Mouse (Mus musculus) forebrain, embryonic 16.5 days (tissue): ENCODE results near the gene Snf8. TPM values are rescaled to one million over a fixed set of nuclear protein-coding genes. Genes with fewer than 3 reads are reported as not detected.

Experiments
- ATAC-seq: fragments of 200-750 bp; cut with Nextera tagmentation; 2 replicates; pipeline ENCODE4 v1.8.0; 2017; ENCODE audit warnings: mild to moderate bottlenecking, moderate library complexity
- H3K27ac ChIP-seq: fragments of 300-500 bp; sonication (generic); 2 replicates; pipeline ENCODE4 v1.5.1; 2014; ENCODE audit warnings: low read length, control low read depth
- H3K27me3 ChIP-seq: fragments of 300-500 bp; sonication (generic); replicated peaks from 2 replicates; pipeline ENCODE4 v1.6.1; 2014; ENCODE audit warnings: low read length; ENCODE audit not compliant: control insufficient read depth, insufficient read depth
- H3K36me3 ChIP-seq: fragments of 300-500 bp; sonication (generic); 2 replicates; pipeline ENCODE4 v1.6.1; 2014; ENCODE audit not compliant: control insufficient read depth, insufficient read depth
- H3K4me1 ChIP-seq: fragments of 300-500 bp; sonication (generic); replicated peaks from 2 replicates; pipeline ENCODE4 v1.6.1; 2014; ENCODE audit warnings: low read length; ENCODE audit not compliant: control insufficient read depth, insufficient read depth
- H3K4me2 ChIP-seq: fragments of 300-500 bp; sonication (generic); 2 replicates; pipeline ENCODE4 v1.6.1; 2014; ENCODE audit warnings: mild to moderate bottlenecking, low read length, control low read depth
- H3K4me3 ChIP-seq: fragments of 300-500 bp; sonication (generic); replicated peaks from 2 replicates; pipeline ENCODE4 v1.5.1; 2014; ENCODE audit warnings: mild to moderate bottlenecking, low read length, control low read depth
- H3K9ac ChIP-seq: fragments of 300-500 bp; sonication (generic); replicated peaks from 2 replicates; pipeline ENCODE4 v1.6.1; 2014; ENCODE audit warnings: low read depth, low read length, control low read depth
- H3K9me3 ChIP-seq: fragments of 300-500 bp; sonication (generic); 2 replicates; pipeline ENCODE4 v1.6.1; 2016; ENCODE audit warnings: low read length; ENCODE audit not compliant: control insufficient read depth
- WGBS: fragments of 180-500 bp; shearing (Covaris S2); extraction: QIAGEN DNeasy Blood & Tissue Kit; methylation state at CpG from one replicate; pipeline ENCODE4 v1.1.7; 2014; 5-methylcytosine and 5-hydroxymethylcytosine counted together
- polyA plus RNA-seq: library from polyadenylated mRNA; unstranded; fragments of >200 nt; fragmentation: Nextera tagmentation; extraction: Ambion mirVana; gene quantifications from 2 replicates; pipeline ENCODE4 v1.2.1, GENCODE M21; 2015

The Snf8 gene
- polyA plus RNA-seq, 1 experiment from 2014 or later: 129 TPM

DNA sequence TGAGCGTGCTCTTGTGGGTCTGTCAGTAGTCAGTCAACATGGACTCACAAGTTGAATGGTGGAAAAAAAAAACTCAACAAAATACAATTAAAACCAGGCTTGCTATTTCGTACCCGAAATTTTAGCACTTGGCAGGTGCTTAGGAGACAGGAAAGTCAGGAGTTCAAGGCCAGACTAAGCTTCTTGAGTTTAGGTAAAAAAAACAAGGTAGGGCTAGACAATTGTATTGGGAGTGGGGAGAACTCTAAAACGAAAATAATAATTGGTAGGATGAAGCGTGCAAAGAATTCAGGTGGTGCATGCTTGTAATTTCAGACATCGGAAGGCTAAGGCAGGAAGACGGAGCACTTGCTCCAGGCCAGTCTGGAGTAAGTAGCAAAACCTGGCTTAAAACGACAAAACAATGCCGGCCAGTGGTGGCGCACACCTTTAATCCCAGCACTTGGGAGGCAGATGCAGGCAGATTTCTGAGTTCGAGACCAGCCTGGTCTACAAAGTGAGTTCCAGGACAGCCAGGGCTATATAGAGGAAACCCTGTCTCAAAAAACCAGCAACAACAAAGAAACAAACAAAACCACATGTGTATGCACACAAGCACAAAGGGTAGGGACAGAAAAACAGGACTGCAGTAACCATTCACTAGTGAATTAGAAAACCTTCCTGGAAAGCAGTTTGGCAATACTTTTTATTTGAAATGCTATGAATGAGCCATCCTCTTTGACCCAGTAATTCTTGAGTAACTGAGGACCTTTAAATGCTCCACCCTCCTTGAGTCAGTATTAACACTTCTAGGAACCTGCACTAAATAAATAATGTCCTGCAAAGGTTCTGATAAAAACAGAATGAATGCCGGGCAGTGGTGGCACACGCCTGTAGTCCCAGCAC is 41.8 kb downstream of the Snf8 start:
- 0 out of 2 replicates have a peak, but pooled peaks cover 3% of the 10 kb centered on the region for H3K36me3 ChIP-seq
- ATAC-seq: no peak
- H3K4me1 ChIP-seq: peaks cover 17% of the 10 kb centered on the region
- 68% methylated on average over 13 of the region's 13 CpGs for WGBS
- H3K9me3 ChIP-seq: no peaks in the 10 kb centered on the region
- peak overlapping the region; percentile 50 for H3K9ac ChIP-seq
- H3K27ac ChIP-seq: peak overlapping the region; percentile 85
- H3K4me3 ChIP-seq: peak overlapping the region; percentile 43
- H3K27me3 ChIP-seq: no peaks in the 10 kb centered on the region
- peak overlapping the region; percentile 67 for H3K4me2 ChIP-seq

DNA sequence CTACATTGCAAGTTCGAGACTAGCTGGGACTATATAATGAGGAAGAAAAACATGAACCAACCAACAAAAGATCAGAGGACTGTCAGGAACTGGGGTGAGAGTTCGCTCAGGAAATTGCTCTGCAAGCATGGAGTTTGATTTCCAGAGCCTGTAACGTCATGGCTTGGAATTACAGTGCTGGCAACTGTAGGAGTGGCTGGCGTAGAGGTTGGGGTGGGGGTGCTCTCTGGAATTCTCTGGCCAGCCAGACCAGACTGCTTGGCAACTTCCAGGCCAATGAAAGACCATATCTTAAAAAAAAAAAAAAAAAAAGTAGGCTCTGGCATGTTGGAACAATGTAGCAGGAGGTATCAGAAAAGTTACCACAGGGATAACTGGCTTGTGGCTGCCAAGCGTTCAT is 46.1 kb downstream of the Snf8 start:
- H3K27me3 ChIP-seq: no peaks in the 10 kb centered on the region
- H3K27ac ChIP-seq: no peak overlapping the region
- ATAC-seq: no peak
- no peaks in the 10 kb centered on the region for H3K36me3 ChIP-seq
- 81% methylated on average over 5 of the region's 5 CpGs for WGBS
- H3K4me3 ChIP-seq: no peak overlapping the region
- H3K9me3 ChIP-seq: no peaks in the 10 kb centered on the region
- H3K4me1 ChIP-seq: peaks cover 4% of the 10 kb centered on the region; the same call in 1 of the 2 replicates
- no peak overlapping the region for H3K4me2 ChIP-seq
- H3K9ac ChIP-seq: no peak overlapping the region

DNA sequence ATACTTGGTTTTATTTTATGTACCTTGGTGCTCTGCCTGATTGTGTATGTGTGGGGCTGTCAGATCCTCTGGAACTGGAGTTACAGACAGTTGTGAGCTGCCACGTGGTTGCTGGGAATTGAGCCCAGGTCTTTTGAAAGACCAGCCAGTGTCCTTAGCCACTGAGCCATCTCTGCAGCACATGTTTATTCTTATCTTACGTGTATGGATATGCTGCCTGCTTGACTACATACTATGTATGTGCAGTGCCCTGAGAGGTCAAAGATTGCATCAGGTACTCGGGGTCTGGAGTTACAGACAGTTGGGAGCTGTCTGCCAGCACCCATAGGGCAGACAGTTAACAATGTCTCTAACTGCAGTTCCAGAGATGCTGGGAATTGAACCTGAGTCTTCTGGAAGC is 48.0 kb downstream of the Snf8 start:
- Histone ChIP-seq H3K4me3 (no peak overlapping the region), H3K4me1 (no peaks in the 10 kb centered on the region), H3K9me3 (no peaks in the 10 kb centered on the region), H3K36me3 (no peaks in the 10 kb centered on the region), H3K9ac (no peak overlapping the region), H3K4me2 (no peak overlapping the region), H3K27me3 (no peaks in the 10 kb centered on the region), H3K27ac (no peak overlapping the region)
- ATAC-seq: no peak
- WGBS: 70% methylated on average over 3 of the region's 3 CpGs

DNA sequence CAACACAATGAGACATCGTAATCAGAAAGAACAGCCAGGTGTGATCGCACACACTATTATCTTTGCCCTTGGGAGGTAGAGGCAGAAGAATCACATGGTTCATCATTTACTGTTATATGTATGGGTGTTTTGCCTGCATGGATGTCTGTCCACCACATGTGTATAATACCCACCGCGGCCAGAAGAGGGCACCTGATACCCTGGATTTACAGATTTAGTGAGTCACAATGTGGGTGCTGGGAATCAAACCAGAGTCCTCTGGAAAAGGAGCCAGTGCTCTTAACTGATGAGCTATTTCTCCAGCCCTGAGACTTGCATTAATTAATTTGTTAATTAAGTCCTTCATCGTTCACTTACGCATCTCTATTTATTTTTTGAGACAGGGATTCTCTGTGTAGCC is 53.3 kb downstream of the Snf8 start:
- no peak for ATAC-seq
- H3K9me3 ChIP-seq: no peaks in the 10 kb centered on the region
- H3K27me3 ChIP-seq: no peaks in the 10 kb centered on the region
- no peaks in the 10 kb centered on the region for H3K4me1 ChIP-seq
- no peak overlapping the region for H3K9ac ChIP-seq
- no peak overlapping the region for H3K4me2 ChIP-seq
- WGBS: 89% methylated on average over 6 of the region's 6 CpGs
- no peaks in the 10 kb centered on the region for H3K36me3 ChIP-seq
- no peak overlapping the region for H3K27ac ChIP-seq
- no peak overlapping the region for H3K4me3 ChIP-seq

- no peak for ATAC-seq
- Histone ChIP-seq H3K27ac (no peak overlapping the region), H3K4me2 (no peak overlapping the region), H3K9ac (no peak overlapping the region), H3K4me3 (no peak overlapping the region), H3K36me3 (no peaks in the 10 kb centered on the region), H3K4me1 (no peaks in the 10 kb centered on the region), H3K27me3 (no peaks in the 10 kb centered on the region), H3K9me3 (no peaks in the 10 kb centered on the region)
- 72% methylated on average over 2 of the region's 2 CpGs for WGBS
These were observed 56.4 kb downstream of the Snf8 start for GRCm38 (mm10) chr11:96091073-96091472.

DNA sequence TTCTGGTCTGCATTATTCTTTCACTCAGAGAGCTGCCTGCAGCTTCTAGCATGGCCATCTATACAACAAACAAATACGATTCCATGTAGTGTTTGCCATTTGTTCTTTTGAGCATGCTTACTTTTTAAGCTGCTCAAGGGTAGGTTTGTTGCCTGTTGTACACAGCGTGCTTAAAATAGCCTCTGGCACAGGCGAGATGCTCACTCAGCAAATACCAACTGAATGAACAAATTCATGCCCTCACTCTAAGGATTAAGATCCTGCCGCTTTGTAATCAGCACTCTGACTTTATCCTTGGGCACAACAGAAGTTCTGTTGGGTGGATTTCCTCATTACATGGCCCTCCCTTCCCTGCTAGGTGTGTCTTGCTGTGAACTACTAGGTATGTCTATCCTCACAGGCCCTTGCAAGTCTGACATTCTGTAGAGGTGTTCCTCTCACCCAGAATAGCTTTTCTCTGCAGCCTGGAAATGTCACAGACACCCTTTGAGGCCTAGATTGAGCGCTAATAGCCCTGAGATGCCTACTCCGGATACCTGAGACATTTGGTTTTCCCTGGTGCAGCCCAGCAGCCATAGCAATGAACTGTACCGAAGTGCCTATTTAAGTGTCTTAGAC is 58.1 kb downstream of the Snf8 start:
- Histone ChIP-seq H3K9ac (no peak overlapping the region), H3K4me3 (no peak overlapping the region), H3K4me1 (no peaks in the 10 kb centered on the region), H3K27me3 (no peaks in the 10 kb centered on the region), H3K9me3 (no peaks in the 10 kb centered on the region), H3K27ac (no peak overlapping the region), H3K4me2 (no peak overlapping the region), H3K36me3 (no peaks in the 10 kb centered on the region)
- ATAC-seq: no peak
- 36% methylated on average over 7 of the region's 7 CpGs for WGBS

DNA sequence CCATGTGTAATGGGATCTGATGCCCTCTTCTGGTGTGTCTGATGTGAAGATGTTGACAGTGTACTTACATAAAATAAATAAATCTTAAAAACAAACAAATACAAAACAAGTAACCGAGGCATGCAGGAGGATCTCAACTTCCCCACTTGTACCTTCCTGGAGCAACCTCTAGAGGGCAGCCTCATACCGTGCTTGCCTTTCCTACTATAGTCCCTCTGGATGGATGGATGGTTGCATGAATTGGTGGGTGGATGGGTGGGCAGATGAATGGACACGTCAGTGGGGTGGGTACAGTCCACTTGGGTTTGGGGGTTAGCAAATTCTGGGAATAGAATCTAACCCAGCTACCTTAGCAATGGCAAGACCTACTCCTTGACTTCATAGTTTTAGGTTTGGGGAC is 58.7 kb downstream of the Snf8 start:
- no peaks in the 10 kb centered on the region for H3K36me3 ChIP-seq
- WGBS: 7% methylated on average over 3 of the region's 3 CpGs
- no peak overlapping the region for H3K27ac ChIP-seq
- no peak overlapping the region for H3K4me2 ChIP-seq
- no peak overlapping the region for H3K9ac ChIP-seq
- H3K9me3 ChIP-seq: no peaks in the 10 kb centered on the region
- no peak for ATAC-seq
- no peaks in the 10 kb centered on the region for H3K27me3 ChIP-seq
- no peak overlapping the region for H3K4me3 ChIP-seq
- H3K4me1 ChIP-seq: no peaks in the 10 kb centered on the region

Other genes starting within 250 kb of the Snf8 start
- gene Phospho1, start 210.4 kb upstream of the Snf8 start, polyA plus RNA-seq: not detected in 2 replicates
- 2.7 and 2.9 TPM in 2 replicates for gene Gngt2, start 197.7 kb upstream of the Snf8 start, polyA plus RNA-seq
- 1.5 and 2.0 TPM in 2 replicates for gene Abi3, start 192.4 kb upstream of the Snf8 start, polyA plus RNA-seq
- not detected in 2 replicates for gene B4galnt2, start 120.0 kb upstream of the Snf8 start, polyA plus RNA-seq
- 20.2 and 22.4 TPM in 2 replicates for gene Igf2bp1, start 28.9 kb upstream of the Snf8 start, polyA plus RNA-seq
- gene Gip, start 10.3 kb upstream of the Snf8 start, polyA plus RNA-seq: not detected in 2 replicates
- 35.4 and 36.5 TPM in 2 replicates for gene Ube2z, start 30.5 kb downstream of the Snf8 start, polyA plus RNA-seq
- gene Atp5g1, start 40.8 kb downstream of the Snf8 start, polyA plus RNA-seq: 408 and 422 TPM in 2 replicates
- 0.17 and 0.22 TPM in 2 replicates for gene Calcoco2, start 77.1 kb downstream of the Snf8 start, polyA plus RNA-seq
- gene Ttll6, start 98.9 kb downstream of the Snf8 start, polyA plus RNA-seq: 0.09 and 0.11 TPM in 2 replicates
- 0.13 TPM in 1 of 2 replicates, not detected in the other for gene Hoxb13, start 159.4 kb downstream of the Snf8 start, polyA plus RNA-seq
- gene Hoxb9, start 236.6 kb downstream of the Snf8 start, polyA plus RNA-seq: not detected in 2 replicates
- gene Hoxb8, start 247.0 kb downstream of the Snf8 start, polyA plus RNA-seq: not detected in 2 replicates